Mouse (Mus musculus) cerebellum, adult 2 months (tissue): ENCODE measurements around the gene Chd2.

Experiments
- CTCF ChIP-seq: fragments of 200-500 bp; IDR thresholded peaks from 2 replicates; pipeline ENCODE4 v1.5.1; 2011; ENCODE audit warnings: low read depth, mild to moderate bottlenecking, control low read depth, low read length, moderate library complexity, borderline replicate concordance; ENCODE audit not compliant: insufficient read depth
- POLR2A ChIP-seq: fragments of 200-500 bp; IDR thresholded peaks from 2 replicates; pipeline ENCODE4 v1.6.1; 2011; ENCODE audit warnings: low read length, control low read depth, borderline replicate concordance; ENCODE audit not compliant: insufficient read depth

DNA sequence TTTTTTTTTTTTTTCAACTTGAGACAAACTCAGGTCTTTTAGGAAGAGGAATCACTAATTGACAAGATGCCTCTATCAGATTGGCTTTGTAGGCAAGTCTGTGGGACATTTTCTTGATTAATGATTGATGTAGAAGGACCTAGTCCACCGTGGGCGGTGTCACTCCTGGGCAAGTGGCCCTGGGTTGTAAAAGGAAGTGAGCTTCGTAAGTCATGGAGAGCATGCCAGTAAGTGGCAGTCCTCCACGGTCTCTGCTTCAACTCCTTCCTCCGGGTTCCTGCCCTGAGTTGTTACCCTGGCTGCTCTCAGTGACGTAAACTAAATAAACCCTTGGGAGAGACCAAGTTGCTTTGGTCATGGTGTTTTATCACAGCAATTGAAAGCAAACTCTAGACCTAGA, 22.5 kb upstream of the Chd2 start:
- TF ChIP-seq CTCF (no peak), POLR2A (no peak)
